Mouse (Mus musculus) thymus, postnatal 25 days (tissue): ENCODE data around the gene Zfp184.
"Not testable (repeated sequence)": the region's sequence is repeated elsewhere in the genome, so short reads cannot be mapped to it uniquely, and the experiment has no call there.

Experiments
- DNase-seq: peaks from one replicate; pipeline ENCODE4 v3.0.0; 2022

Zfp184 gene

GRCm38 (mm10) chr13:21944926-21945740 is at the start of gene Zfp184:
TSS of gene Zfp184 (plus strand) at chr13:21945094.
- DNase-seq: peak; percentile 91

- no peak for DNase-seq
These were observed 48.2 kb upstream of the Zfp184 start for GRCm38 (mm10) chr13:21896549-21897244.

- no peak for DNase-seq
These were observed 47.7 kb upstream of the Zfp184 start for GRCm38 (mm10) chr13:21897245-21897634.

- not testable (repeated sequence) for DNase-seq
These were observed 43.9 kb upstream of the Zfp184 start for GRCm38 (mm10) chr13:21900870-21901565.

DNA sequence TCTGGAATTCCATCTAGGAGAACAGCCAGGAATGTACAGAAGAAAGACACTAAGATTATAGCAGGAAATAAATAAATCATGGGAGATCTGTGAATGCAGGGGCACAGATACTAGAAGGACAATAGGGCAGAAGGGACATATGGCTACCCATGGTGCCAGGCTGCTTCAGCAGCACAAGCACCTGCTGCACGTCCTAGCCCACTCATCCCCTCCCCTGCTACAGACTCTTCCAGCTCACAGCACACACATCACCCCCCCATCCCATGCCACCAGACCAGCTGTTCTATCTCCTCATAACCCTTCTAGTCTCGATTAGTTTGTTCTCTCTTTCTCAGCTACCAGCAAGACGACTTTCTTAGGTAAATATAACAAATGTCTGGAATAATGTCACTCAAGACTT is 41.4 kb upstream of the Zfp184 start:
- no peak for DNase-seq

- DNase-seq: not testable (repeated sequence)
These were observed 40.8 kb upstream of the Zfp184 start for GRCm38 (mm10) chr13:21904090-21904489.

DNA sequence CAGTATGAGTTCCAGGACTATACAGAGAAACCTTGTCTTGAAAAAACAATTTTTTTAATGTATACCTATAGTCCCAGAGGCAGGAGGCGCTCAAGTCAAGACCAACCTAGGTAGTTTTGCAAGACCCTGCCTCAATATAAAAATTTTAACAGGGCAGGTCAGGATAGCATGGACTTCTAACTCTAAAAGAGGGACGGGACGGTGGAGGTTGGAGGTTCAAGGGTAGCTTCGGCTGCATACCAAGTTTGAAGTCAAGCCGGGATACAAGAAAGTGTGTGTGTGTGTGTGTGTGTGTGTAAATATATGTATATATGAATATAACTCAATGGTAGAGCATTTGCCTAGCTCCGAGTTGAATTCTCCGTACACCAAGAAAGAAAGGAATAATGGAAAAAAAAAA is 38.6 kb upstream of the Zfp184 start:
- no peak for DNase-seq

GRCm38 (mm10) chr13:21906946-21907806 is 37.7 kb upstream of the Zfp184 start:
- DNase-seq: no peak

- not testable (repeated sequence) for DNase-seq
These were observed 37.1 kb upstream of the Zfp184 start for GRCm38 (mm10) chr13:21907807-21908155.

DNA sequence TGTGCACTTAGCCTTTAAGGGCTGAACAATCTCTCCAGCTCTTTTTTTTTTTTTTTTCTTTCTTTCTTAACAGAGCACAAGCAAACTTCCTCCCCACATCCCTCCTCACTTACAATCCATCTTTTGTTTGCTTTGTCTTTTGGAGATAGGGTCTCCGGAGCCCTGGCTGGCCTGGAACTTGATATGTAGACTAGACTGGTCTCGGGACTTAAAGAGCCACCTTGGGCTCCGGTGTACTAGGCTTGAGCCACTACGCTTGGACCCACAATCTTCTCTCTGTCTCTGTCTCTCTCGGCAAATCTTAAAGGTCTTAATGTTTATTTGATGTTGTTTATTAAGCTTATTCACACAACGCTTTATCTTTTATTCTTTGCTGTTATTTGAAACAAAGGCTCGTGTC is 34.2 kb upstream of the Zfp184 start:
- DNase-seq: no peak

DNA sequence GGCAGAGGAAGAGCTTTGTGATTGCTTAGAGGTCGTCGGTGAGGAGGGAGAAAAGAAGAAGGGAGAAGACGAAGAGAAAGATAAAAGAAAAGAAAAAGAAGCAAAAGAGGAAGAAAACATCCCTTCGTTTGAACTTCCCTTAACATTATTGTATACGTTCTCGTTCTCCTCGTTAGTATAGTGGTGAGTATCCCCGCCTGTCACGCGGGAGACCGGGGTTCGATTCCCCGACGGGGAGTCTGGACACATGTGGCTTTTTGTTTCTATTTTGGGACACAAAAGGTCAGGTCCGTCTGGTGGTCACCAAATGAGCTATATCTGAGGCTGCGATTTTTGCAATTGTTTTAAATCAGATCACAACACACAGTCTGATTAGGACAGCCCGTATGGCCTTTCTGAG is 33.7 kb upstream of the Zfp184 start:
- DNase-seq: peak; percentile 36

DNA sequence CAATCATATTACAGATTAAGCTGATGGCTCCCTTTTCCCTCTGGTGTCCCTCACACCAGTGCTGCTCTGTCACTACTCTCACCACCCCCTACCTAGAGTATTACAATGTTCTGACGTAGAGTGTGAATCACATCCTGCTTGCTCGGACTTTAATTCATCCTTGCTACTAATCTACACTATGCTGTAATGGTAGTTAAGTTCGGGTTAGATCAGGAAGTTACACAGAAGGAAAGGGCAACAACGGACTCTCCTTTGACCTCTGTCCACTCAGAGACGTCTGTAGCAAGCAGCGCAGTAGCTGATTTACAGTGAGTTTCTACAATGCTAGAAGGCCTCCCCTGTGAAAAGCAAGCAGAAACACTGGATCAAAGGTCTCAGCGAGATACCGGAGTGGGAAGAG is 31.0 kb upstream of the Zfp184 start:
- DNase-seq: no peak

DNA sequence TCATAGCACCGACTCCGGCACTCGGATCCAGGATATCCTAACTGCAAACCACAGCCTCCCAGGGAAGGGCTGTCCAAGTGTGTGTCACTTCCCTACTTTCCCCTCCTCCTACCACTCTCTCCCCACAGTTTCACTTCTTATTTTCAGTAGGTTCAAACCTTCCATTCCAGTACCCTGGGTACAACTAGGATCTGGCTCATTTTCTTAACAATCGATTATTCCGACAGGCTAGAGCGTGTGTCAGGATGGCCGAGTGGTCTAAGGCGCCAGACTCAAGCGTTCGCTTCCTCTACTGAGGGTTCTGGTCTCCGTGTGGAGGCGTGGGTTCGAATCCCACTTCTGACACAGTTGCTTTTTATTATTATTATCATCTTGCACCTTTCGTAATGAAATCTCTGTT is 30.3 kb upstream of the Zfp184 start:
- no peak for DNase-seq

- DNase-seq: no peak
These were observed 29.4 kb upstream of the Zfp184 start for GRCm38 (mm10) chr13:21915487-21915886.

GRCm38 (mm10) chr13:21916056-21916455 is 28.8 kb upstream of the Zfp184 start:
- no peak for DNase-seq

GRCm38 (mm10) chr13:21917040-21917439 is 27.9 kb upstream of the Zfp184 start:
- DNase-seq: peak; percentile 64

GRCm38 (mm10) chr13:21917480-21917879 is 27.4 kb upstream of the Zfp184 start:
- DNase-seq: no peak

DNA sequence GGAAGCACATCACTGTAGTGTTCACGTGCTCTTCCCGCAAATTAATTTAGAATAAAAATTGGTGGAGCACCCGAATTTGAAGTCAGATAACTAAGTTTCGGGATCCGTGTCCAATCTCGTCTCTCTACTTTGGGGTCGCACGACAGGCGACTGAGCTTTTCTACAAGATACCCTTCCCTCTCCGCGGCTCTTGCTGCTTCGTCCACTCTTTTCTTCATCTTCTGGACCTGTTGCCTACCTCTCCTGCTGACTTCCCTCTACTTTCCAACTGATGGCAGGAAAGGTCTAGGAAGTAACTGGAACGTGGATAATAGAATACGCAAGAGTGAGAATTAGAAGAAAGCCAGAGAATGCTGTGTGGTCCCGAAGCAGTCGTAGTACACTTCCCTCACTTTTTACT is 26.9 kb upstream of the Zfp184 start:
- no peak for DNase-seq

DNA sequence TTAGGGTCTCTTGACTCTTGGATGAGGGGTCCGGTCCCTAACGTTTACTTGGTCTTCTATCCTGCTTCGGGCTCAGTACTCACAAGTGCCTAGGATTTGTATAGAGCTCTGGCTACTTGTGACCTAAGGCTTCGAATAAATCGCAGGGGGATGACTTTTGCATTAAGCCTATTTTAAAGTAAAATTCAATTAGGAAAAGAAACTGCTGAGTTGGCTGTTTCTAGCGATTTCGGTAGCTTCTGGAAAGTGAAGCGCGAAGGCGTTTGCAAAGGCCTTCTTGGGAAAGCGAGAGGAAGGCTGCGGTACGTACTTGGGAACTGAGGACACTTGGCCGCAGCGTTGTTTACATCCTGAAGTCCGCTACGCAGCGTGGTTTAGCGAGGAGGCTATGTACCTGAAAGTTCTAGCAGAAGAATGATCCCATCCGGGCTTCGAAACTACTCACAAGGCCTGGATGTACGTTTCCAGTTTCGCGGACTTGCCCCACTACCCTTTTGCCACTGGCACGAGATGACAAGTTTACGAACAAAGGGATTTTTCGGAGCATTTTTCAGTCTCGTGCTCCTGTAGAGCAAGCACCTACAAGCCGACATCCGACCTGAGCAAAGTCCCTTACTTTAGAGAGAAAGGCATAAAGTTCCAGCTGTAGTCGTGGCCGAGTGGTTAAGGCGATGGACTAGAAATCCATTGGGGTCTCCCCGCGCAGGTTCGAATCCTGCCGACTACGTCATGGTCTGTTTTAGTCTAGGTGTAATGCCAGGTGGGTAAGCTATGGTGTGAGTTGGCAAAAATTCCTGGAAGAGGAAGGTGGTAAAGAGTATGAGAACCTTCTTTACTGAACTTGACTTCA is 26.1 kb upstream of the Zfp184 start:
- DNase-seq: peak; percentile 84

DNA sequence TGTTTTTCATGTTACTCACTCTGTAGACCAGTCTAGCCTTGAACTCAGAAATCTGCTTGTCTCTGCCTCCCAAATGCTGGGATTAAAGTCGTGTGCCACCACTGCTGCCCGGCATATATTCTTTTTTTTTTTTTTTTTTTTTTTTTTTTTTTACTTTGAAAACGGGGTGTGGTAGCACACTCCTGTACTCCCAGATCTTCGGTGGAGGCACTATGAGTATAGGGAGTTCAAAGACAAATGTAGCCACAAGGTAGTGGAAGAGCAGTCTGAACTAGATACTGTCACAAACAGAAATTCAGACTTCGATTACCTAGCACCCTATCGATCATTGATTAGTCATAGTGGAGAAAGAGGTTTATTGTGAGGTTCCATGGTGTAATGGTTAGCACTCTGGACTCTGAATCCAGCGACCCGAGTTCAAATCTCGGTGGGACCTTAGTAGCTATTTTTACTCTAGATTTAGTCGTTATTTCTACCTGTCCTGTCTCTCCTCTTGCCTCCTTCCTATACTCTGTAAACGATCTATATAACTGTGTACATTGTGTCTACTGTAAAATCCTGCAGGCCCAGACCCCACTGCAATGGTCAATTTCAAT is 25.0 kb upstream of the Zfp184 start:
- no peak for DNase-seq

- no peak for DNase-seq
These were observed 24.1 kb upstream of the Zfp184 start for GRCm38 (mm10) chr13:21920681-21921233.
